Mouse (Mus musculus): Measurements from ENCODE around the gene Gm28048. TPM values are rescaled to one million over a fixed set of nuclear protein-coding genes. Genes with fewer than 3 reads are reported as not detected.

The Gm28048 gene
- total and polyA plus RNA-seq, 2 experiments from 2014 or later, result 0.81 to 4.2 TPM

GRCm38 (mm10) chr11:22839456-22839855 lies 142.4 kb downstream of the Gm28048 start:
- Histone ChIP-seq H3K4me2 (ENCODE audit: low read depth) (no peak overlapping the region), H3K27me3 (ENCODE audit: insufficient read depth, low read length) (no peaks in the 10 kb centered on the region), H3K27ac (ENCODE audit: low read depth, low read length) (no peak overlapping the region), H3K9me3 (ENCODE audit: low read length) (no peaks in the 10 kb centered on the region), H3K9ac (no peak overlapping the region), H3K4me3 (ENCODE audit: low read depth, low read length) (no peak overlapping the region), H3K4me1 (ENCODE audit: insufficient read depth) (no peaks in the 10 kb centered on the region), H3K36me3 (ENCODE audit: insufficient read depth) (no peaks in the 10 kb centered on the region)
- 57% methylated on average over 3 of the region's 3 CpGs for WGBS
- no peak for DNase-seq
- no peak for TF ChIP-seq CTCF (IDR thresholded peaks at IDR 0.05; ENCODE audit: low read depth)
- no peak for ATAC-seq

GRCm38 (mm10) chr11:22838361-22838760 lies 143.5 kb downstream of the Gm28048 start:
- Histone ChIP-seq H3K4me1 (ENCODE audit: insufficient read depth) (no peaks in the 10 kb centered on the region), H3K27me3 (ENCODE audit: insufficient read depth, low read length) (no peaks in the 10 kb centered on the region), H3K4me3 (ENCODE audit: low read depth, low read length) (no peak overlapping the region), H3K4me2 (ENCODE audit: low read depth) (no peak overlapping the region), H3K9ac (no peak overlapping the region), H3K9me3 (ENCODE audit: low read length) (no peaks in the 10 kb centered on the region), H3K36me3 (ENCODE audit: insufficient read depth) (no peaks in the 10 kb centered on the region), H3K27ac (ENCODE audit: low read depth, low read length) (no peak overlapping the region)
- TF ChIP-seq CTCF (IDR thresholded peaks at IDR 0.05; ENCODE audit: low read depth), result no peak
- DNase-seq (no peak), ATAC-seq (no peak)
- 71% methylated on average over 1 of the region's 1 CpGs for WGBS

GRCm38 (mm10) chr11:22836269-22836668 lies 145.6 kb downstream of the Gm28048 start:
- Histone ChIP-seq H3K27me3 (ENCODE audit: insufficient read depth, low read length) (no peaks in the 10 kb centered on the region), H3K9ac (no peak overlapping the region), H3K4me1 (ENCODE audit: insufficient read depth) (no peaks in the 10 kb centered on the region), H3K4me2 (ENCODE audit: low read depth) (no peak overlapping the region), H3K9me3 (ENCODE audit: low read length) (no peaks in the 10 kb centered on the region), H3K27ac (ENCODE audit: low read depth, low read length) (no peak overlapping the region), H3K4me3 (ENCODE audit: low read depth, low read length) (no peak overlapping the region), H3K36me3 (ENCODE audit: insufficient read depth) (no peaks in the 10 kb centered on the region)
- DNase-seq, result no peak
- TF ChIP-seq CTCF (IDR thresholded peaks at IDR 0.05; ENCODE audit: low read depth), result no peak
- 95% methylated on average over 10 of the region's 10 CpGs for WGBS
- ATAC-seq, result no peak

DNA sequence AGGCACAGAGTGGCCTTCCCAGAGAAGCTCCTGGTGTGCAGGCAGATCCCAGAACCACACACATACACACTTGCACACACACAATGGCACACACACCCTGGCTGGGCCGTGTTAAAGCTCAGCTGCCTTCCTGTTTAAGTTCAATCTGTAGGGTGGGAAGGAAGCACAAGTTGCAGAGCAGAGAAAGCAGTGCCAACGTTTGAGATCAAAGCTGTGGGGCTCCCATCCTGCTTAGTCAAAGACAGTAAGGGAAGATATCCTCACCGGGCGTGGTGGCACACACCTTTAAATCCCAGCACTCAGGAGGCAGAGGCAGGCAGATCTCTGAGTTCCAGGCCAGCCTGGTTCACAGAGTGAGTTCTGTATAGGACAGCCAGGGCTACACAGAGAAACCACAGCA lies 149.3 kb downstream of the Gm28048 start:
- Histone ChIP-seq H3K9me3 (ENCODE audit: low read length) (no peaks in the 10 kb centered on the region), H3K27me3 (ENCODE audit: insufficient read depth, low read length) (no peaks in the 10 kb centered on the region), H3K36me3 (ENCODE audit: insufficient read depth) (no peaks in the 10 kb centered on the region), H3K4me3 (ENCODE audit: low read depth, low read length) (no peak overlapping the region), H3K4me1 (ENCODE audit: insufficient read depth) (no peaks in the 10 kb centered on the region; the same call in 1 of the 2 replicates), H3K9ac (no peak overlapping the region), H3K27ac (ENCODE audit: low read depth, low read length) (no peak overlapping the region), H3K4me2 (ENCODE audit: low read depth) (no peak overlapping the region)
- no peak for TF ChIP-seq CTCF (IDR thresholded peaks at IDR 0.05; ENCODE audit: low read depth)
- DNase-seq, result no peak
- ATAC-seq, result no peak
- 86% methylated on average over 4 of the region's 4 CpGs for WGBS

- no peak for TF ChIP-seq CTCF (IDR thresholded peaks at IDR 0.05; ENCODE audit: low read depth)
- no peaks in the 10 kb centered on the region for H3K27me3 ChIP-seq (ENCODE audit: insufficient read depth, low read length)
- no peak overlapping the region for H3K27ac ChIP-seq (ENCODE audit: low read depth, low read length)
- DNase-seq (no peak), ATAC-seq (no peak)
- no peak overlapping the region for H3K9ac ChIP-seq
- no peaks in the 10 kb centered on the region; the same call in 1 of the 2 replicates for H3K4me1 ChIP-seq (ENCODE audit: insufficient read depth)
- 93% methylated on average over 11 of the region's 11 CpGs for WGBS
- H3K4me3 ChIP-seq (ENCODE audit: low read depth, low read length), result no peak overlapping the region
- no peaks in the 10 kb centered on the region for H3K36me3 ChIP-seq (ENCODE audit: insufficient read depth)
- H3K4me2 ChIP-seq (ENCODE audit: low read depth), result no peak overlapping the region
- no peaks in the 10 kb centered on the region for H3K9me3 ChIP-seq (ENCODE audit: low read length)
Measured at GRCm38 (mm10) chr11:22831916-22832315, 150.0 kb downstream of the Gm28048 start.

DNA sequence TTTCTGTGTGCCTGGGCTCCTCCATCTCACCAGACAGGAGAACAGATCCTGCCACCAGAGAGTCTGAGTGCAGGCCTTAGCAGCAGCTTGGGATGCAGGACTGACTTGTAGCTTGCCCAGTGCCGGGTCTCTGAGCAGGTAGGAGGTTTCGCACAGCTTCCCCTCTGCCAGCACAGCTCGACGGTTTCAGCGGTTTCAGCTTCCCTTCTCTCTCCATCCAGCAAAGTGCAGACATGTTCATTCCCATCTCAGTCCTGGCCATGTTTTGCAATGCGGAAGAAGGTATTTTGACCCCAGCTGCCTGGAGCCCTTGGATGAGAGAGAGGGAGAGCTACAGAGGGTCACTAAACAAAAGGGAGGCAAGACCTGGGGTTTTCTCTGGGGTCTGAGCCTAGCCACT lies 151.2 kb downstream of the Gm28048 start:
- Histone ChIP-seq H3K27me3 (ENCODE audit: insufficient read depth, low read length) (no peaks in the 10 kb centered on the region), H3K4me1 (ENCODE audit: insufficient read depth) (no peaks in the 10 kb centered on the region; the same call in 1 of the 2 replicates), H3K36me3 (ENCODE audit: insufficient read depth) (no peaks in the 10 kb centered on the region), H3K9me3 (ENCODE audit: low read length) (no peaks in the 10 kb centered on the region), H3K27ac (ENCODE audit: low read depth, low read length) (no peak overlapping the region), H3K4me3 (ENCODE audit: low read depth, low read length) (no peak overlapping the region), H3K4me2 (ENCODE audit: low read depth) (no peak overlapping the region), H3K9ac (no peak overlapping the region)
- no peak for TF ChIP-seq CTCF (IDR thresholded peaks at IDR 0.05; ENCODE audit: low read depth)
- ATAC-seq, result no peak
- WGBS, result 71% methylated on average over 6 of the region's 6 CpGs
- DNase-seq, result no peak

DNA sequence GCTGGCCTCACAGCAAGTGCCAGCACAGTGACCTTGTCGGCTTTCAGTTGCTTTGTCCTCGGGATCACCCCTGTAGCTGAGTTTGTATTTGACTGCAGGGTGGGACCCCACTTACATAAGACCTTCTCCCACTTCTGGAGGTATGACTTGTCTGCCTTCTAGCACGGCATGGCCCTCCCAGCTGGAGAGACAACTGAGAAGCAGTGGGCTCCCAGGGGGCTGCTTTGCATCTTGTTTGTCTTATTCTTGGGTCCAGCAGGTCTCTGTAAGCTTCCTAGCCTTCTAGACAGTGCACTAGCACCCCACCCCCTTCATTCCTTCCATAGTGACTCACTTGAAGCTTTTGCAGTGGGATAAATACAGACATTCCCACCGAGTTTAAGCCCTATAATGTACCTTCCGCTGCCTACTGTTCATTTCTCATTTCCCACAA lies 151.7 kb downstream of the Gm28048 start:
- no peak for DNase-seq
- no peak for ATAC-seq
- no peaks in the 10 kb centered on the region for H3K36me3 ChIP-seq (ENCODE audit: insufficient read depth)
- no peaks in the 10 kb centered on the region for H3K27me3 ChIP-seq (ENCODE audit: insufficient read depth, low read length)
- no peak overlapping the region for H3K4me3 ChIP-seq (ENCODE audit: low read depth, low read length)
- no peak for TF ChIP-seq CTCF (IDR thresholded peaks at IDR 0.05; ENCODE audit: low read depth)
- H3K4me2 ChIP-seq (ENCODE audit: low read depth), result no peak overlapping the region
- 47% methylated on average over 5 of the region's 5 CpGs for WGBS
- no peaks in the 10 kb centered on the region; the same call in 1 of the 2 replicates for H3K4me1 ChIP-seq (ENCODE audit: insufficient read depth)
- no peak overlapping the region for H3K27ac ChIP-seq (ENCODE audit: low read depth, low read length)
- no peak overlapping the region for H3K9ac ChIP-seq
- no peaks in the 10 kb centered on the region for H3K9me3 ChIP-seq (ENCODE audit: low read length)

All from forebrain, postnatal 0 days (tissue).